Comparison of ENCODE assay signal across 18 mouse cellular contexts in genomic region chr2:112318905-112319304, GRCm38 (mm10). TPM values are rescaled to one million over a fixed set of nuclear protein-coding genes. Genes with fewer than 3 reads are reported as not detected.
A peak's percentile ranks its signal among the peaks of the same experiment; 100 is the strongest.
DNase-seq lines count a peak whose midpoint lies in the region; ATAC-seq lines count a peak whose summit lies in the region.
"Had no signal": no experiment of that assay in that cellular context is flagged by ENCODE, and none has a peak within 500 bp of the region (broad histone marks: within the 10 kb centered on the region; RNA-seq: fewer than 3 reads in every experiment).

No protein-coding gene starts in this region.

- 0 out of 2 replicates have a peak, but pooled peaks cover 4% of the 10 kb centered on the region for H3K4me1 ChIP-seq in stomach, embryonic 14.5 days (ENCODE audit: control insufficient read depth, insufficient read depth, low read length)
- H3K4me1 ChIP-seq: embryonic facial prominence, embryonic 12.5 days; hindbrain, embryonic 12.5 days; intestine, embryonic 15.5 days; neural tube, embryonic 12.5 days had no signal

- no peaks in the 10 kb centered on the region for H3K27me3 ChIP-seq in stomach, embryonic 14.5 days (ENCODE audit: control insufficient read depth, insufficient read depth, low read length)
- H3K27me3 ChIP-seq: embryonic facial prominence, embryonic 12.5 days; heart, embryonic 13.5 days; hindbrain, embryonic 12.5 days; intestine, embryonic 15.5 days; neural tube, embryonic 12.5 days had no signal

- no peak overlapping the region for H3K9ac ChIP-seq in stomach, embryonic 14.5 days (replicated peaks; ENCODE audit: low read depth, low read length)
- H3K9ac ChIP-seq: embryonic facial prominence, embryonic 12.5 days; heart, embryonic 13.5 days; hindbrain, embryonic 12.5 days; intestine, embryonic 15.5 days; liver, embryonic 14.5 days; neural tube, embryonic 12.5 days had no signal

- 54% methylated on average over 7 of the region's 7 CpGs for WGBS in stomach, embryonic 14.5 days

- H3K36me3 ChIP-seq in stomach, embryonic 14.5 days (ENCODE audit: control insufficient read depth, insufficient read depth, low read length) = no peaks in the 10 kb centered on the region
- H3K36me3 ChIP-seq: embryonic facial prominence, embryonic 12.5 days; hindbrain, embryonic 12.5 days; intestine, embryonic 15.5 days; neural tube, embryonic 12.5 days had no signal

- no peak overlapping the region for H3K27ac ChIP-seq in stomach, embryonic 14.5 days (ENCODE audit: low read length)
- H3K27ac ChIP-seq: embryonic facial prominence, embryonic 12.5 days; heart, embryonic 13.5 days; hindbrain, embryonic 12.5 days; intestine, embryonic 15.5 days; liver, embryonic 14.5 days; neural tube, embryonic 12.5 days had no signal

- DNase-seq in gastrocnemius, adult 18-20 months (ENCODE audit: low spot score) = peak; percentile 16
- no peak for DNase-seq in gastrocnemius, postnatal 4 days (ENCODE audit: low spot score in 2 of 2)
- peak; percentile 14 for DNase-seq in lung, postnatal 36 days
- DNase-seq in lung, postnatal 14 days = no peak
- DNase-seq in adipocyte (ENCODE audit: low spot score) = peak; percentile 61
- DNase-seq in cerebellum, adult 9-11 months = no peak
- DNase-seq in thymus, postnatal 0 days (ENCODE audit: low spot score) = no peak
- DNase-seq: cerebellum, postnatal 14 days; kidney, postnatal 14 days had no signal

- no peak overlapping the region for H3K4me2 ChIP-seq in stomach, embryonic 14.5 days (replicated peaks; ENCODE audit: low read depth, low read length)
- H3K4me2 ChIP-seq: embryonic facial prominence, embryonic 12.5 days; heart, embryonic 13.5 days; hindbrain, embryonic 12.5 days; intestine, embryonic 15.5 days; neural tube, embryonic 12.5 days had no signal

- peak; percentile 28; the same call in 1 of the 2 replicates for ATAC-seq in stomach, embryonic 14.5 days (ENCODE audit: insufficient number of reproducible peaks, insufficient read depth, low FRiP score, low read depth)
- ATAC-seq: midbrain, embryonic 16.5 days had no signal

- H3K9me3 ChIP-seq in stomach, embryonic 14.5 days (ENCODE audit: control insufficient read depth, low read depth, low read length) = no peaks in the 10 kb centered on the region
- H3K9me3 ChIP-seq: embryonic facial prominence, embryonic 12.5 days; heart, embryonic 13.5 days; hindbrain, embryonic 12.5 days; intestine, embryonic 15.5 days; neural tube, embryonic 12.5 days had no signal

- H3K4me3 ChIP-seq in stomach, embryonic 14.5 days (ENCODE audit: low read depth, low read length) = no peak overlapping the region
- H3K4me3 ChIP-seq: embryonic facial prominence, embryonic 12.5 days; heart, embryonic 13.5 days; hindbrain, embryonic 12.5 days; intestine, embryonic 15.5 days; neural tube, embryonic 12.5 days had no signal

RNA-seq across cellular contexts. Expression of gene Emc4, which starts 48.9 kb away (rescaled TPM):
- 10 to 100 TPM; 72.7 to 77.9 TPM for total RNA-seq in gastrocnemius, adult 18-20 months (2021)
- 10 to 100 TPM; 65.4 to 71.6 TPM for total RNA-seq in gastrocnemius, postnatal 4 days (2021)
- polyA plus RNA-seq in stomach, embryonic 14.5 days (2014; fragmentation: Nextera tagmentation; extraction: Ambion mirVana) = 90.8 and 98.1 TPM in 2 replicates
- polyA plus RNA-seq in thymus, postnatal 0 days (2015; fragmentation: Nextera tagmentation; extraction: Ambion mirVana) = 123 and 127 TPM in 2 replicates

RNA-seq across cellular contexts. Expression of gene Gm21985, which starts 52.8 kb away (rescaled TPM):
- under 1 TPM; 0.24 to 0.80 TPM for total RNA-seq in gastrocnemius, adult 18-20 months (2021)
- not detected for total RNA-seq in gastrocnemius, postnatal 4 days (2021)
- polyA plus RNA-seq in stomach, embryonic 14.5 days (2014; fragmentation: Nextera tagmentation; extraction: Ambion mirVana) = not detected in 2 replicates
- not detected in 2 replicates for polyA plus RNA-seq in thymus, postnatal 0 days (2015; fragmentation: Nextera tagmentation; extraction: Ambion mirVana)
- polyA plus RNA-seq: embryonic facial prominence, embryonic 12.5 days; heart, embryonic 13.5 days; hindbrain, embryonic 12.5 days; intestine, embryonic 15.5 days; liver, embryonic 14.5 days; neural tube, embryonic 12.5 days had no signal

RNA-seq across cellular contexts. Expression of gene Slc12a6, which starts 53.3 kb away (rescaled TPM):
- total RNA-seq in gastrocnemius, adult 18-20 months (2021) = 10 to 100 TPM; 26.2 to 26.4 TPM
- total RNA-seq in gastrocnemius, postnatal 4 days (2021) = 10 to 100 TPM; 41.1 to 50.6 TPM
- 18.9 and 19.9 TPM in 2 replicates for polyA plus RNA-seq in stomach, embryonic 14.5 days (2014; fragmentation: Nextera tagmentation; extraction: Ambion mirVana)
- polyA plus RNA-seq in thymus, postnatal 0 days (2015; fragmentation: Nextera tagmentation; extraction: Ambion mirVana) = 15.8 and 19.4 TPM in 2 replicates

RNA-seq across cellular contexts. Expression of gene Nop10, which starts 57.2 kb away (rescaled TPM):
- 10 to 100 TPM; 52.3 to 59.1 TPM for total RNA-seq in gastrocnemius, adult 18-20 months (2021)
- 10 to 100 TPM; 51.2 to 52.0 TPM for total RNA-seq in gastrocnemius, postnatal 4 days (2021)
- 197 and 199 TPM in 2 replicates for polyA plus RNA-seq in stomach, embryonic 14.5 days (2014; fragmentation: Nextera tagmentation; extraction: Ambion mirVana)
- polyA plus RNA-seq in thymus, postnatal 0 days (2015; fragmentation: Nextera tagmentation; extraction: Ambion mirVana) = 283 and 333 TPM in 2 replicates

RNA-seq across cellular contexts. Expression of gene Nutm1, which starts 59.8 kb away (rescaled TPM):
- total RNA-seq in gastrocnemius, adult 18-20 months (2021) = not detected
- total RNA-seq in gastrocnemius, postnatal 4 days (2021) = not detected
- not detected in 2 replicates for polyA plus RNA-seq in stomach, embryonic 14.5 days (2014; fragmentation: Nextera tagmentation; extraction: Ambion mirVana)
- 0.04 and 0.08 TPM in 2 replicates for polyA plus RNA-seq in thymus, postnatal 0 days (2015; fragmentation: Nextera tagmentation; extraction: Ambion mirVana)
- total RNA-seq: layer of hippocampus, postnatal 14 days had no signal
- polyA plus RNA-seq: embryonic facial prominence, embryonic 12.5 days; intestine, embryonic 15.5 days; liver, embryonic 14.5 days; midbrain, embryonic 16.5 days; neural tube, embryonic 12.5 days had no signal

Comparison
In these comparisons a context has a peak if more than half of its experiments do, and no peak if none do; other contexts are left out.
1. DNase-seq: peak in gastrocnemius, adult 18-20 months (single experiment), lung, postnatal 36 days (single experiment) and adipocyte (single experiment); none in gastrocnemius, postnatal 4 days (0 of 2), lung, postnatal 14 days (single experiment), cerebellum, adult 9-11 months (single experiment) and thymus, postnatal 0 days (single experiment).